Mouse (Mus musculus): ENCODE data around the gene Cd48.
"Not testable (repeated sequence)": the region's sequence is repeated elsewhere in the genome, so short reads cannot be mapped to it uniquely, and the experiment has no call there.

The Cd48 gene

DNA sequence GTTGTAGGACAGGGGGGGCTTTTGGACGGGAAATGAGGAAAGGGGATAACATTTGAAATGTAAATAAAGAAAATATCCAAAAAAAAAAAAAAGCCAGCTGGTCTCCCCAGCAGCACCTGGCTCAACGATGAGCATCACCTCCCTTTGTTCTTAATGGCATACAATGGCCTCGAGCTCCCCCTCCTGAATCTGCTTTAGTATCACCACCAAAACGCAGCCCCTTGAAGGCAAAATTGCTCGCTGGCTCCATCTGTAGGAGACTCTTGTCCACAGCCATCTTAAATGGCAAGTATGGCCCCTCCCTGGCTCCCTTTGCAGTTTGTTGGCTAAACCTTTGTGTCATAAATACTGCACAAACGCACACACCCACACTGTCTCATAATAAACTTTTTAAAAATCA, 17.2 kb downstream of the Cd48 start:
- DNase-seq (ENCODE audit: low spot score): peak; percentile 71

- DNase-seq (ENCODE audit: low spot score): not testable (repeated sequence)
Observed at GRCm38 (mm10) chr1:171713736-171714135, 31.9 kb downstream of the Cd48 start.

DNA sequence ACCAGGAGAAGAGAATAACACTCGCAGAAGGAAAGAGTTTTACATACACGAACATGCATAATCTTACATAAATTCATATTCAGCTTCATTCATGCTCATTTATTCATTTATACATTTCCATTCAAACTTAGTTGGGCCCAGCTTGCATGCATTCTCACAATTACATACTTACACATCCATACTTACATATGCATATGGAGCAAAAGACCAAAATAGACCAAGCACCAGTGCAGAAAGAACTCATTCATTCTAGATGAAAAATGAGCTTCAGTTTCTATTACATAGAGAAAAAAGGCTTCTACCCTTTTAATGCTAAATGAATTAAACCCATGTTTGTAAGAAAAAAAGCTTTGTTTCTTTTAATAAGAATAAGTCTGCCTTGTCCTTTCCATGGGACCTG, 33.6 kb downstream of the Cd48 start:
- no peak for DNase-seq (ENCODE audit: low spot score)

- DNase-seq (ENCODE audit: low spot score): peak; percentile 2
Observed at GRCm38 (mm10) chr1:171716232-171716631, 34.4 kb downstream of the Cd48 start.

GRCm38 (mm10) chr1:171731195-171731594, 49.4 kb downstream of the Cd48 start:
- DNase-seq (ENCODE audit: low spot score): no peak

GRCm38 (mm10) chr1:171734898-171735297, 53.1 kb downstream of the Cd48 start:
- no peak for DNase-seq (ENCODE audit: low spot score)

DNA sequence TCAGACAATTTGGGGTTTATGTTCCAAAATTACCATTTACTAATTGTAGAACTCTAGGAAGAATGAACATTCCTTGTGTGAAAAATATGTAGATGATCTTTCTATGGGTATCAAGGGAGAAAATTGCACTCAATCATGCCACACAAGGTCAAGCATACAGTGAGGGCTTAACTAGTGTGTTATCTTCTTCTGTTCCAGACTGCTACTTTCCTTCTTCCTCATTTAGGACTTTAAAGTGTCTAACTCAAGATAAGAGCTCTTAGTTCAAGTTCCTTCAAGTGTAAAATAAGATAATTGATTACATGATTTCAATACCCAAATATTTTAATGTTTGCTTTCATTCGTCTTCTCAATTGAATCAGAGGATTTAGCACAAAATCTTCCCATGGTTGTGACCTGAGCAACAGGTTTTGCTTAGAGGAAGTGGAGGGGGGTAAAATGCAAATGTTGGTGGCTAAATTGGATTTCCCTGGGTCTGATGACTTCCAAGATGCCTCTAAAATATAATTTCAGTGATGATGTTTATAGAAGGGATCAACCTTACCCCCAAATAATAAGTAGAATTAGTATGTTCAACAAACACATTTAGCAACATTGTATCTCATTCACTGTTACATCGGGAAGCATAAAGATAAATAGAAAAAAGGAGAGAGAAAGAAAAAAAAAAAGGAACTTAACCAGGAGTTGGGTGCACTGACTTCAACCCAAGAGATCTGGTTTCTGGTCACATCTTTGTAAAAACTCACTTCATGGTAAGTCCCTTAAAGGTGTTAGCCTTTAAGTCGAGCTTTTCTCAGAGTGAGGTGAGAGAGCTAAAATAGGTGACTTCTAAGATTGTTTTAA, 66.5 kb downstream of the Cd48 start:
- DNase-seq (ENCODE audit: low spot score): no peak

Measured in embryo, embryonic 10.5 days (tissue).